In the genomic region with DNA sequence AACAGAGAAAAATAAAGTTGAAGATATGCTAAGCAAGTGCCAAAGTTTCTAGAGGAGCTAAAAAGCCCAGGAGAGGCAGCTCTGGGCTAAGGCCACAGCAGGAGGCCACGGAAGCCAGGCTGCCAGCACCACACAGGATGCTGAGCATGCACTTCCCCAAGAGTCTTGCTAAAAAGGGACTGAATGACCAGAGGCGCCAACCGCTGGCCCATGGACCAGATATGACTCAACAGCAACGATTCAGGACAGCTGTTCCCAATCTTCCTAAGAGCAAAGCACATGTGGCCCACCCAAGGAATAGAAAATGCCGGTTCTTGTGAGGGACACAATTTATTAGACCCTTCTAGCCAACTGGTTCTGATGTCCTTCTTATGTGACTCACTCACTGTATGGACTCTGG, we compare ENCODE assay signal across 9 mouse cellular contexts. TPM values are rescaled to one million over a fixed set of nuclear protein-coding genes. Genes with fewer than 3 reads are reported as not detected.
DNase-seq lines count a peak whose midpoint lies in the region; ATAC-seq and TF ChIP-seq lines count a peak whose summit lies in the region.
"Had no signal": no experiment of that assay in that cellular context is flagged by ENCODE, and none has a peak within 500 bp of the region (broad histone marks: within the 10 kb centered on the region; RNA-seq: fewer than 3 reads in every experiment).

No protein-coding gene starts in this region.

- no peaks in the 10 kb centered on the region for H3K4me1 ChIP-seq in lung, adult 2 months (ENCODE audit: control insufficient read depth, insufficient read depth, low read length)
- H3K4me1 ChIP-seq in forebrain, embryonic 15.5 days: peaks cover 23% of the 10 kb centered on the region
- peaks cover 13% of the 10 kb centered on the region for H3K4me1 ChIP-seq in intestine, embryonic 16.5 days (ENCODE audit: control insufficient read depth, insufficient read depth, low read length)
- H3K4me1 ChIP-seq in midbrain, embryonic 13.5 days (replicated peaks): peaks cover 38% of the 10 kb centered on the region
- H3K4me1 ChIP-seq in liver, postnatal 0 days (ENCODE audit: insufficient read depth): peaks cover 17% of the 10 kb centered on the region

- TF ChIP-seq CTCF in lung, adult 2 months (IDR thresholded peaks at IDR 0.05; ENCODE audit: insufficient read depth, low read length): no peak
- TF ChIP-seq CTCF in liver, postnatal 0 days (IDR thresholded peaks at IDR 0.05; ENCODE audit: low read depth): no peak

- TF ChIP-seq POLR2A in lung, adult 2 months (IDR thresholded peaks at IDR 0.05; ENCODE audit: borderline replicate concordance, extremely low read depth, low read depth, low read length): no peak

- H3K27me3 ChIP-seq in forebrain, embryonic 15.5 days: no peaks in the 10 kb centered on the region
- H3K27me3 ChIP-seq in intestine, embryonic 16.5 days (replicated peaks; ENCODE audit: control insufficient read depth, insufficient read depth, low read length): no peaks in the 10 kb centered on the region
- H3K27me3 ChIP-seq in midbrain, embryonic 13.5 days: no peaks in the 10 kb centered on the region
- no peaks in the 10 kb centered on the region for H3K27me3 ChIP-seq in liver, postnatal 0 days (ENCODE audit: insufficient read depth, low read length)

- 69% methylated on average over 5 of the region's 5 CpGs for WGBS in lung, adult 2 months
- 63% methylated on average over 5 of the region's 5 CpGs for WGBS in forebrain, embryonic 15.5 days
- 70% methylated on average over 5 of the region's 5 CpGs for WGBS in intestine, embryonic 16.5 days
- WGBS in midbrain, embryonic 13.5 days: 63% methylated on average over 5 of the region's 5 CpGs
- WGBS in liver, postnatal 0 days (ENCODE audit: insufficient replicate concordance): 59% methylated on average over 5 of the region's 5 CpGs

- H3K9ac ChIP-seq in forebrain, embryonic 15.5 days (replicated peaks): no peak overlapping the region
- H3K9ac ChIP-seq in intestine, embryonic 16.5 days (ENCODE audit: low read depth, low read length): no peak overlapping the region
- no peak overlapping the region for H3K9ac ChIP-seq in midbrain, embryonic 13.5 days (replicated peaks)
- H3K9ac ChIP-seq in liver, postnatal 0 days (replicated peaks): no peak overlapping the region

- H3K4me2 ChIP-seq in forebrain, embryonic 15.5 days (replicated peaks): no peak overlapping the region
- no peak overlapping the region for H3K4me2 ChIP-seq in intestine, embryonic 16.5 days (ENCODE audit: low read depth, low read length)
- H3K4me2 ChIP-seq in midbrain, embryonic 13.5 days (replicated peaks): no peak overlapping the region
- no peak overlapping the region for H3K4me2 ChIP-seq in liver, postnatal 0 days (ENCODE audit: low read depth, low read length)

- DNase-seq in lung, adult 18-20 months: peak; percentile 12 to 26
- DNase-seq in lung, adult 2 months: no peak
- no peak for DNase-seq in layer of hippocampus, adult 18-20 months (ENCODE audit: low spot score in 2 of 2)
- DNase-seq in liver, postnatal 0 days: no peak
- no peak for DNase-seq in left cerebral cortex, adult 8-10 months (ENCODE audit: low spot score in 2 of 2)

- H3K27ac ChIP-seq in forebrain, embryonic 15.5 days (replicated peaks): peak overlapping the region; percentile 51
- peak overlapping the region; percentile 77 for H3K27ac ChIP-seq in intestine, embryonic 16.5 days (ENCODE audit: low read length)
- H3K27ac ChIP-seq in midbrain, embryonic 13.5 days: peak overlapping the region; percentile 72; the same call in 1 of the 2 replicates
- H3K27ac ChIP-seq in liver, postnatal 0 days (ENCODE audit: low read depth): no peak overlapping the region

- no peaks in the 10 kb centered on the region for H3K9me3 ChIP-seq in forebrain, embryonic 15.5 days
- H3K9me3 ChIP-seq in intestine, embryonic 16.5 days (ENCODE audit: control insufficient read depth, low read length): no peaks in the 10 kb centered on the region
- no peaks in the 10 kb centered on the region for H3K9me3 ChIP-seq in midbrain, embryonic 13.5 days
- H3K9me3 ChIP-seq in liver, postnatal 0 days (ENCODE audit: low read length): no peaks in the 10 kb centered on the region

- no peak overlapping the region for H3K4me3 ChIP-seq in lung, adult 2 months (replicated peaks; ENCODE audit: extremely low read depth, low read depth, low read length)
- no peak overlapping the region for H3K4me3 ChIP-seq in forebrain, embryonic 15.5 days
- no peak overlapping the region for H3K4me3 ChIP-seq in intestine, embryonic 16.5 days (ENCODE audit: low read length)
- no peak overlapping the region for H3K4me3 ChIP-seq in midbrain, embryonic 13.5 days (replicated peaks)
- H3K4me3 ChIP-seq in liver, postnatal 0 days (ENCODE audit: low read depth, low read length): no peak overlapping the region
- H3K4me3 ChIP-seq: erythroblast, embryonic 14.5 days had no signal

- no peak for ATAC-seq in forebrain, embryonic 15.5 days (replicated peaks)
- ATAC-seq in intestine, embryonic 16.5 days: peak; percentile 32; the same call in 1 of the 2 replicates
- ATAC-seq in midbrain, embryonic 13.5 days: no peak
- no peak for ATAC-seq in liver, postnatal 0 days

- no peaks in the 10 kb centered on the region for H3K36me3 ChIP-seq in forebrain, embryonic 15.5 days
- no peaks in the 10 kb centered on the region for H3K36me3 ChIP-seq in intestine, embryonic 16.5 days (ENCODE audit: control insufficient read depth, insufficient read depth, low read length)
- H3K36me3 ChIP-seq in midbrain, embryonic 13.5 days: no peaks in the 10 kb centered on the region
- H3K36me3 ChIP-seq in liver, postnatal 0 days (replicated peaks; ENCODE audit: insufficient read depth, low read length): no peaks in the 10 kb centered on the region

- TF ChIP-seq EP300 in liver, postnatal 0 days (IDR thresholded peaks at IDR 0.05; ENCODE audit: low read depth): no peak

RNA-seq across cellular contexts. Expression of gene Eefsec, which starts 57.4 kb away (rescaled TPM):
- 14.0 and 16.9 TPM in 2 replicates for polyA plus RNA-seq in lung, adult 2 months (2012; rRNA removed)
- 32.7 and 34.1 TPM in 2 replicates for polyA plus RNA-seq in forebrain, embryonic 15.5 days (2015; fragmentation: Nextera tagmentation; extraction: Ambion mirVana)
- 34.4 and 40.8 TPM in 2 replicates for polyA plus RNA-seq in intestine, embryonic 16.5 days (2015; fragmentation: Nextera tagmentation; extraction: Ambion mirVana)
- polyA plus RNA-seq in midbrain, embryonic 13.5 days (2015; fragmentation: Nextera tagmentation; extraction: Ambion mirVana): 25.9 and 28.7 TPM in 2 replicates
- total RNA-seq in layer of hippocampus, adult 18-20 months (2021): 10 to 100 TPM; 21.9 to 24.7 TPM
- polyA plus RNA-seq in liver, postnatal 0 days (2015; fragmentation: Nextera tagmentation; extraction: Ambion mirVana): 15.2 and 19.1 TPM in 2 replicates
- total RNA-seq in left cerebral cortex, adult 8-10 months (2022): 10 to 100 TPM; 19.5 to 24.6 (median 23.4) TPM

Comparison
In these comparisons a context has a peak if more than half of its experiments do, and no peak if none do; other contexts are left out.
1. DNase-seq: peak in lung, adult 18-20 months (2 of 2); none in lung, adult 2 months (single experiment), layer of hippocampus, adult 18-20 months (0 of 2), liver, postnatal 0 days (single experiment) and left cerebral cortex, adult 8-10 months (0 of 2).